Mouse (Mus musculus) kidney, postnatal 14 days (tissue): ENCODE measurements around the gene Timm10b.

Source experiments
- DNase-seq: peaks from one replicate; pipeline ENCODE4 v3.0.0; 2022; ENCODE audit warnings: mixed read lengths

Timm10b gene

GRCm38 (mm10) chr7:105639756-105640155 lies at the start of gene Timm10b:
Gene Timm10b (plus strand): TSS chr7:105640056.
- DNase-seq, result no peak

GRCm38 (mm10) chr7:105590097-105590496 lies 49.8 kb upstream of the Timm10b start:
- no peak for DNase-seq

- DNase-seq, result peak; percentile 91
These were observed 36.8 kb upstream of the Timm10b start for GRCm38 (mm10) chr7:105602860-105603623.

GRCm38 (mm10) chr7:105608467-105608866 lies 31.4 kb upstream of the Timm10b start:
- no peak for DNase-seq

GRCm38 (mm10) chr7:105611767-105612166 lies 28.1 kb upstream of the Timm10b start:
- no peak for DNase-seq

- DNase-seq, result peak; percentile 65
These were observed 25.5 kb upstream of the Timm10b start for GRCm38 (mm10) chr7:105614400-105614799.

- DNase-seq, result no peak
These were observed 24.1 kb upstream of the Timm10b start for GRCm38 (mm10) chr7:105615720-105616119.

GRCm38 (mm10) chr7:105616561-105616960 lies 23.3 kb upstream of the Timm10b start:
- no peak for DNase-seq

- no peak for DNase-seq
These were observed 22.0 kb upstream of the Timm10b start for GRCm38 (mm10) chr7:105617810-105618209.

- no peak for DNase-seq
These were observed 20.2 kb upstream of the Timm10b start for GRCm38 (mm10) chr7:105619701-105620100.

- no peak for DNase-seq
These were observed 18.8 kb upstream of the Timm10b start for GRCm38 (mm10) chr7:105621053-105621452.

GRCm38 (mm10) chr7:105621646-105622292 lies 18.1 kb upstream of the Timm10b start:
- no peak for DNase-seq

GRCm38 (mm10) chr7:105625397-105625796 lies 14.5 kb upstream of the Timm10b start:
- DNase-seq, result no peak

- peak; percentile 88 for DNase-seq
These were observed 11.2 kb upstream of the Timm10b start for GRCm38 (mm10) chr7:105628633-105629032.

- no peak for DNase-seq
These were observed 7.3 kb upstream of the Timm10b start for GRCm38 (mm10) chr7:105632551-105632972.

GRCm38 (mm10) chr7:105633127-105633800 lies 6.6 kb upstream of the Timm10b start, which contains the start of gene Trim3:
Gene Trim3 (minus strand): TSS chr7:105633571.
- DNase-seq, result peak; percentile 96

- no peak for DNase-seq
These were observed 6.1 kb upstream of the Timm10b start for GRCm38 (mm10) chr7:105633801-105634135.

GRCm38 (mm10) chr7:105634272-105634920 lies 5.5 kb upstream of the Timm10b start:
- no peak for DNase-seq

- no peak for DNase-seq
These were observed 4.1 kb upstream of the Timm10b start for GRCm38 (mm10) chr7:105635726-105636125.

GRCm38 (mm10) chr7:105638776-105639175 lies 1.1 kb upstream of the Timm10b start:
- no peak for DNase-seq

GRCm38 (mm10) chr7:105639304-105639703 lies 552 bp upstream of the Timm10b start:
- no peak for DNase-seq

- DNase-seq, result peak; percentile 98
These were observed 507 bp downstream of the Timm10b start, which contains the start of the genes Arfip2 and Gm45799 for GRCm38 (mm10) chr7:105640233-105640893. Gene Arfip2 (minus strand): TSS chr7:105640416. Gene Gm45799 (plus strand): TSS chr7:105640552.

- DNase-seq, result no peak
These were observed 1.0 kb downstream of the Timm10b start for GRCm38 (mm10) chr7:105640894-105641255.
